Mouse (Mus musculus) spleen, adult 2 months (tissue): ENCODE data around the gene Zfp668. TPM values are rescaled to one million over a fixed set of nuclear protein-coding genes. Genes with fewer than 3 reads are reported as not detected.

Experiments
- DNase-seq, 2 experiments: peaks; one replicate each; pipeline versions ENCODE4 v3.0.0 to v3.0.0-alpha.2; 2012 to 2021; ENCODE audit warnings: low spot score in 2 of 2, low read depth in 1 of 2
- H3K27ac ChIP-seq: fragments of 200-500 bp; 2 replicates; pipeline ENCODE4 v1.5.1; 2012; ENCODE audit warnings: low read length, inconsistent platforms; ENCODE audit not compliant: insufficient read depth
- H3K27me3 ChIP-seq: fragments of 200-500 bp; 2 replicates; pipeline ENCODE4 v1.6.1; 2012; ENCODE audit warnings: mild to moderate bottlenecking, moderate library complexity, low read length, inconsistent platforms; ENCODE audit not compliant: control insufficient read depth, insufficient read depth
- H3K36me3 ChIP-seq: fragments of 200-500 bp; 2 replicates; pipeline ENCODE4 v1.6.1; 2012; ENCODE audit warnings: mild to moderate bottlenecking, low read length, inconsistent platforms; ENCODE audit not compliant: control insufficient read depth, insufficient read depth
- H3K4me1 ChIP-seq: fragments of 200-500 bp; 2 replicates; pipeline ENCODE4 v1.6.1; 2011; ENCODE audit warnings: inconsistent platforms; ENCODE audit not compliant: control insufficient read depth, insufficient read depth, insufficient read length
- H3K4me3 ChIP-seq: fragments of 200-500 bp; 2 replicates; pipeline ENCODE4 v1.5.1; 2011; ENCODE audit warnings: mild to moderate bottlenecking, inconsistent platforms; ENCODE audit not compliant: insufficient read depth, insufficient read length; ENCODE audit errors: extremely low read depth
- CTCF ChIP-seq: fragments of 200-500 bp; IDR thresholded peaks from 2 replicates; pipeline ENCODE4 v1.5.1; 2011; ENCODE audit warnings: mild to moderate bottlenecking, inconsistent platforms; ENCODE audit not compliant: insufficient read depth, insufficient read length, insufficient replicate concordance; ENCODE audit errors: extremely low read depth
- POLR2A ChIP-seq: fragments of 200-500 bp; IDR thresholded peaks from 2 replicates; pipeline ENCODE4 v1.6.1; 2011; ENCODE audit warnings: low read depth, low read length, inconsistent platforms
- WGBS: fragments of 180-500 bp; shearing (Covaris S2); methylation state at CpG from one replicate; pipeline ENCODE4 v1.1.7; 2018; 5-methylcytosine and 5-hydroxymethylcytosine counted together
- polyA plus RNA-seq: library from polyadenylated mRNA; depleted of rRNA; stranded (reverse); fragments of >200 nt; gene quantifications from 2 replicates; pipeline ENCODE4 v1.2.3, GENCODE M21; 2012

Zfp668 gene
- polyA plus RNA-seq, 1 experiment, result 8.6 TPM

DNA sequence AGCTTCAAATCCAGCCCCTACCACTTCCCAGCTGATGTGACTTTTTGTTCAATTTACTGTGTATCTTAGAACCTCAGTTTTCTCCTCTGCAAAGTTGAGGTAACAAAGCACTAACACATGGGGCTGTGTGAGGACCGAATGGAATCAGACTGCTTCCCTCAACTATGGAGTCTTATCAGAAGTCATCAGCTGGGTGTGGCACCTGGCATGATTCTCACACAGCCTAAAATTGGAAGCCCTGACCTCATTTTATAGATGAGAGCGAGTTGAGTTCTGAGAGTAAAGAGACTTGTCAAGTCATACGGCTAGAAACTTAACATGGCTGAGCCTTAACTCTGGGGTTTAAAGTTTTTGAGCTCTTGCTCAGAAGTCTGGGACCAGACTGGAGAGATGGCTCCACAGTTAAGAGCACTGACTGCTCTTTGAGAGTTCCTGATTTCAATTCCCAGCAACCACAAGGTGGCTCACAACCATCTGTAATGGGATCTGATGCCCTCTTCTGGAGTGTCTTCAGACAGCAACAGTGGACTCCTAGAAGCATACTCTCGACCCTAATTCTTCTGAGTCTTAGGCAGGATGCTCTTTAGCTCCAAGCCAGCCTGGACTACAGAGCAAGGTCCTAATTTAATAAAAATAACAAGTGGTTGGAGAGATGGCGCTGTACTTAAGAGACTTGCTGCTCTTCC lies 6.3 kb downstream of the Zfp668 start:
- TF ChIP-seq CTCF (no peak), POLR2A (no peak)
- Histone ChIP-seq H3K27ac (no peak overlapping the region), H3K27me3 (no peaks in the 10 kb centered on the region), H3K36me3 (peaks cover 17% of the 10 kb centered on the region), H3K4me3 (no peak overlapping the region), H3K4me1 (peaks cover 12% of the 10 kb centered on the region; the same call in 1 of the 2 replicates)
- no peak for DNase-seq
- WGBS, result 79% methylated on average over 5 of the region's 5 CpGs

DNA sequence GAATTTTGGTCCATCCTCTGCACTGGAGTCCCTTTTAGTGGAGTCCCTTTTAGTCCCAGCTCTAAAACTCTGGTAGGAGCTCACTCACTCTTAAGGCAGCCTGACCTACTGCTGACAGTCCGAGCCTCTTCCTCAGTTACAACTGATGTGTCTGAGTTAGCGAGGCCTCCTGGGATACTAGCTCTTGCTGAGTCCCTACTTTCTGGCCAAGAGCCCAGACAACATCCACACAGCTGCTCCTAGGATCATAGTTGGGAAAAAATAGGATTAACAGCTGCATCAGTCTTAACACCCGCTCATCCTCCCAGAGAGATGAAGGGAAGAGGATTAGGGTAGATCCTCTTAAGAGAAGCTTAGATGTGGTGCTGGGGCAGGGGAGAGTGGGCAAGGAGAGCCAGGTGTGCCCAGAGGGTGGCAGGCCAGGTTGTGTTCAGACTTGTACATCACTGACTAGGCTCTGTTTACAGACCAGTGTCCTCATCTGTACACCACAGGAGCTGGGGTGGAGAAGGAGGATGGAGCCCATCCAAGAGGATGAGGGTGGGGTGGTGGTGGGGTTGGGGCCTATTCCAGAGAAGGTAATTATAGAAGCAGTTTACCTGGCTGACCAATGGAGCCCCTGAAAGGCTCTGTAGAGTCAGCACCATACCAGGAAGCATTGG lies 7.3 kb downstream of the Zfp668 start:
- Histone ChIP-seq H3K4me1 (peaks cover 7% of the 10 kb centered on the region; the same call in 1 of the 2 replicates), H3K4me3 (no peak overlapping the region), H3K27ac (no peak overlapping the region), H3K27me3 (no peaks in the 10 kb centered on the region), H3K36me3 (peaks cover 17% of the 10 kb centered on the region)
- no peak for DNase-seq
- TF ChIP-seq CTCF (no peak), POLR2A (no peak)
- WGBS, result 90% methylated on average over 3 of the region's 3 CpGs

DNA sequence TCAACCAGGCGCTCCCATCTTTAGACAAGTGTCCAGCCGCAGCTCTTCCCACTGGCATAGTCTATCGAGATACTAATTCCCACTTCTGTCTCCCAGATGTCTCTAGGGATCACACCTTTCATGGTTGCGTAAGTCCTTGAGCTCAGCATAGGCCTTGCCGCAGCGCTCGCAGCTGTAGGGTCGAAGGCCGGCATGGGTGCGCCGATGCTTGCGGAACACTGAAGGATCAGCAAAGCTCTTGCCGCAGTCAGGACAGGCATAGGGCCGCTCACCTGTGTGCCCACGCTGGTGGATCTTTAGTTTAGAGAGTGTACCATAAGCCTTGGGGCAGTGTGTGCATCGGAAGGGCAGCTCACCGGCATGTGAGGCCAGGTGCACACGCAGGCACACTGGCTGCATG lies 9.0 kb downstream of the Zfp668 start:
- Histone ChIP-seq H3K36me3 (peaks cover 17% of the 10 kb centered on the region), H3K4me1 (peaks cover 5% of the 10 kb centered on the region; the same call in 1 of the 2 replicates), H3K27ac (no peak overlapping the region), H3K27me3 (no peaks in the 10 kb centered on the region), H3K4me3 (no peak overlapping the region)
- no peak for TF ChIP-seq CTCF
- TF ChIP-seq POLR2A, result no peak
- DNase-seq, result no peak
- 97% methylated on average over 18 of the region's 18 CpGs for WGBS

DNA sequence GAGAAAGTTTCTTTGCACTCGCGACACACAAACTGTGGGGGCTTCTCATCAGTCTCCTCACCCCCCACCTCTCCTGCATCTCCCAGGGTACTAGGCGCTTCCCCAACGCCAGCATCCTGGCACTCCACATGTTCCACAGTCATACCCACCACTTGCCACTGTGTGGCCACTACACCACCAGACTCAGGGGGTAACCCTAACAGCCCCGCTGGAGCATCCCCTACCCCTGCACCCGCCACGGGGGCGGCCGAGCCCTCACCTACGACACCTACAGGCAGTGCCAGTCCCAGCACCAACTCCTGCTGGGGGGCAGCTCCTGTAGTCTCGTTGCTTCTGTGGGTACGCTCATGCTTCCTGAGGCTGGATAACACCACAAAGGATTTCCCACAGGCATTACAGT lies 10.2 kb downstream of the Zfp668 start:
- Histone ChIP-seq H3K36me3 (peaks cover 17% of the 10 kb centered on the region), H3K27me3 (no peaks in the 10 kb centered on the region), H3K4me1 (no peaks in the 10 kb centered on the region), H3K27ac (no peak overlapping the region), H3K4me3 (no peak overlapping the region)
- no peak for DNase-seq
- 97% methylated on average over 12 of the region's 12 CpGs for WGBS
- TF ChIP-seq POLR2A (no peak), CTCF (no peak)

DNA sequence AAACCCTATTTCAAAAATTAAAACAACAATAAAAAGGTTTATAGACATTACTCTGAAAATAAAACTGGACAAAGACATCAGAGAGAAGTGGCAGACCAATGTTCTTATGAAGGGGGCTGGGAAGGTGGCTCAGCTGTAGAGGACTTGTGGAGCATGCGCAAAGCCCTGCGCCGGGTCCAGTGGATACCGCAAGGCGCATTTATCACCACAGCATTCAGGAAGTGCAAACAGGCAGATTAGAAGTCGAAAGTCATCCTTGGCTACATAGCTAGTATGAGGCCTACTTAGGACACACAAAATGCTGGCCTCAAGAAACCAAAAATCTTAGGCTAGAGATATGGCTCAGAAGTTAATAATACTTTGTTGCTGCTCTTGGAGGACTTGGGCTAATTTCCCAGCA lies 18.4 kb downstream of the Zfp668 start:
- Histone ChIP-seq H3K4me3 (no peak overlapping the region), H3K27me3 (no peaks in the 10 kb centered on the region), H3K4me1 (no peaks in the 10 kb centered on the region), H3K27ac (no peak overlapping the region), H3K36me3 (no peaks in the 10 kb centered on the region)
- DNase-seq, result no peak
- TF ChIP-seq CTCF (no peak), POLR2A (no peak)
- WGBS, result 77% methylated on average over 6 of the region's 6 CpGs

DNA sequence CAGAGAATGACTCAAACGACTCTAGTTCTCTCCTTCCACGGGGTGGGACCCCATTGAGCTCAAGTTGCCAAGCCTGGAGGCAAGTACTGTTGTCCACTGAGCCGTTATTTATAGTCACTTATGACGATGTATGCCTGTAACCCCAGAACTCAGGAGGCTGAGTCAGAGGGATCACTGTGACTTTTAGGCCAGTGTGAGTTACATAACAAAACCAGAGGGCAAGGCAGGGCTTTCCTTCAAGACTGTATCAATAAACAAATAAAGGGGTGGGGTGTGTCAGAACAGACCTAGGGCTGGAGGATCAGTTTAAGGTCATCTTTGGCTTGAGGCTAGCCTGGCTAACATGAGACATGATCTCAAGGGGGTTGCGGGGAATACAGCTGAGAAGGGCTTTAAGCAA lies 25.7 kb downstream of the Zfp668 start:
- H3K36me3 ChIP-seq, result peaks cover 11% of the 10 kb centered on the region
- H3K27me3 ChIP-seq, result no peaks in the 10 kb centered on the region
- DNase-seq, result no peak
- TF ChIP-seq CTCF, result no peak
- TF ChIP-seq POLR2A, result no peak
- H3K4me3 ChIP-seq, result no peak overlapping the region
- no peaks in the 10 kb centered on the region for H3K4me1 ChIP-seq
- no peak overlapping the region for H3K27ac ChIP-seq
- 58% methylated on average over 5 of the region's 5 CpGs for WGBS
